Mouse (Mus musculus) myocyte (in vitro differentiated cells): ENCODE data around the gene Bckdhb. TPM values are rescaled to one million over a fixed set of nuclear protein-coding genes. Genes with fewer than 3 reads are reported as not detected.

Source experiments
- H3K27me3 ChIP-seq: one replicate; pipeline ENCODE4 v1.6.1; 2011; ENCODE audit not compliant: control insufficient read depth, insufficient read depth, insufficient read length
- H3K36me3 ChIP-seq: one replicate; pipeline ENCODE4 v1.6.1; 2011; ENCODE audit not compliant: control insufficient read depth, insufficient read depth
- H3K4me2 ChIP-seq: one replicate; pipeline ENCODE4 v1.6.1; 2011; ENCODE audit warnings: low read depth, control low read depth
- H3K4me3 ChIP-seq: one replicate; pipeline ENCODE4 v1.5.1; 2011; ENCODE audit warnings: mild to moderate bottlenecking, control low read depth, moderate library complexity
- H3K79me2 ChIP-seq: one replicate; pipeline ENCODE4 v1.6.1; 2011; ENCODE audit not compliant: control insufficient read depth, insufficient read depth
- H3ac ChIP-seq: one replicate; pipeline ENCODE4 v1.6.1; 2011; ENCODE audit not compliant: control insufficient read depth, insufficient read length
- CEBPB ChIP-seq: IDR thresholded peaks from 2 replicates; pipeline ENCODE4 v1.6.1; 2011; ENCODE audit warnings: mild to moderate bottlenecking, moderate library complexity; ENCODE audit not compliant: poor library complexity, insufficient read depth, severe bottlenecking
- E2F4 ChIP-seq: IDR thresholded peaks from one replicate; pipeline ENCODE4 v1.6.1; 2011; ENCODE audit warnings: mild to moderate bottlenecking, control low read depth, moderate library complexity; ENCODE audit not compliant: insufficient read depth
- MAX ChIP-seq: IDR thresholded peaks from one replicate; pipeline ENCODE4 v1.6.1; 2011; ENCODE audit warnings: low read depth, mild to moderate bottlenecking, control low read depth
- MYOD1 ChIP-seq, 3 experiments: IDR thresholded peaks; one replicate each; pipeline ENCODE4 v1.6.1; 2011; ENCODE audit warnings: control low read depth in 2 of 3, low read depth in 2 of 3, mild to moderate bottlenecking in 2 of 3, moderate library complexity in 1 of 3; ENCODE audit not compliant: insufficient read length in 2 of 3, control insufficient read depth in 1 of 3
- MYOG ChIP-seq, 3 experiments: IDR thresholded peaks; one replicate each; pipeline ENCODE4 v1.6.1; 2011; ENCODE audit warnings: control low read depth in 2 of 3, low read depth in 2 of 3, mild to moderate bottlenecking in 2 of 3; ENCODE audit not compliant: insufficient read length in 2 of 3, control insufficient read depth in 1 of 3, insufficient read depth in 1 of 3
- POLR2A ChIP-seq: IDR thresholded peaks from one replicate; pipeline ENCODE4 v1.6.1; 2011; ENCODE audit warnings: low read depth, mild to moderate bottlenecking, control low read depth, moderate library complexity; ENCODE audit not compliant: insufficient read length
- POLR2AphosphoS2 ChIP-seq: IDR thresholded peaks from one replicate; pipeline ENCODE4 v1.6.1; 2011; ENCODE audit warnings: low read depth, control low read depth; ENCODE audit not compliant: insufficient read length
- REST ChIP-seq: IDR thresholded peaks from one replicate; pipeline ENCODE4 v1.6.1; 2011; ENCODE audit warnings: mild to moderate bottlenecking, control low read depth, moderate library complexity; ENCODE audit not compliant: insufficient read depth, insufficient read length
- SRF ChIP-seq: IDR thresholded peaks from one replicate; pipeline ENCODE4 v1.6.1; 2011; ENCODE audit warnings: low read depth; ENCODE audit not compliant: control insufficient read depth, insufficient read length
- TCF12 ChIP-seq: IDR thresholded peaks from one replicate; pipeline ENCODE4 v1.6.1; 2011; ENCODE audit warnings: mild to moderate bottlenecking, control low read depth; ENCODE audit not compliant: poor library complexity, insufficient read depth, severe bottlenecking
- TCF3 ChIP-seq: IDR thresholded peaks from one replicate; pipeline ENCODE4 v1.6.1; 2011; ENCODE audit warnings: low read depth, control low read depth; ENCODE audit not compliant: insufficient read length
- USF1 ChIP-seq: IDR thresholded peaks from one replicate; pipeline ENCODE4 v1.6.1; 2011; ENCODE audit warnings: low read depth, mild to moderate bottlenecking, control low read depth, moderate library complexity
- polyA plus RNA-seq: library from polyadenylated mRNA; unstranded; fragments of >200 nt; fragmentation: generic; extraction: Trizol; gene quantifications from one replicate; pipeline ENCODE4 v1.2.1, GENCODE M21; 2012; ENCODE audit warnings: missing spikeins

The Bckdhb gene
- polyA plus RNA-seq, 1 experiment, result 4.3 TPM

GRCm38 (mm10) chr9:83940016-83940415, 15.1 kb downstream of the Bckdhb start:
- Histone ChIP-seq H3ac (no peak overlapping the region), H3K4me3 (no peak overlapping the region), H3K36me3 (no peaks in the 10 kb centered on the region), H3K4me2 (no peak overlapping the region), H3K79me2 (no peaks in the 10 kb centered on the region), H3K27me3 (no peaks in the 10 kb centered on the region)
- TF ChIP-seq MAX, result no peak
- TF ChIP-seq MYOG (IDR thresholded peaks at IDR 0.05; ENCODE audit: control insufficient read depth in 1 of 3, insufficient read depth in 1 of 3, insufficient read length in 2 of 3, low read depth in 2 of 3), result no peak
- no peak for TF ChIP-seq TCF3
- TF ChIP-seq REST, result no peak

- Histone ChIP-seq H3K4me3 (no peak overlapping the region), H3K36me3 (no peaks in the 10 kb centered on the region), H3K27me3 (no peaks in the 10 kb centered on the region), H3K79me2 (no peaks in the 10 kb centered on the region), H3ac (no peak overlapping the region), H3K4me2 (no peak overlapping the region)
- TF ChIP-seq REST, result no peak
- no peak for TF ChIP-seq POLR2A
- TF ChIP-seq MYOD1 (IDR thresholded peaks at IDR 0.05; ENCODE audit: control insufficient read depth in 1 of 3, insufficient read length in 2 of 3, low read depth in 2 of 3), result no peak
- TF ChIP-seq SRF, result no peak
- TF ChIP-seq CEBPB, result no peak
- TF ChIP-seq POLR2AphosphoS2, result no peak
- no peak for TF ChIP-seq TCF12
- no peak for TF ChIP-seq MAX
- no peak for TF ChIP-seq USF1
- no peak for TF ChIP-seq TCF3
Measured at GRCm38 (mm10) chr9:83940537-83941363, 15.8 kb downstream of the Bckdhb start.

GRCm38 (mm10) chr9:83951336-83951735, 26.4 kb downstream of the Bckdhb start:
- Histone ChIP-seq H3K4me3 (no peak overlapping the region), H3ac (no peak overlapping the region), H3K79me2 (no peaks in the 10 kb centered on the region), H3K36me3 (no peaks in the 10 kb centered on the region), H3K27me3 (no peaks in the 10 kb centered on the region), H3K4me2 (no peak overlapping the region)
- TF ChIP-seq POLR2A (no peak), MYOG (IDR thresholded peaks at IDR 0.05; ENCODE audit: control insufficient read depth in 1 of 3, insufficient read depth in 1 of 3, insufficient read length in 2 of 3, low read depth in 2 of 3) (no peak)

- no peak overlapping the region for H3ac ChIP-seq
- no peak for TF ChIP-seq REST
- no peak for TF ChIP-seq E2F4
- no peak for TF ChIP-seq MYOD1 (IDR thresholded peaks at IDR 0.05; ENCODE audit: control insufficient read depth in 1 of 3, insufficient read length in 2 of 3, low read depth in 2 of 3)
- no peak for TF ChIP-seq MAX
- TF ChIP-seq MYOG (IDR thresholded peaks at IDR 0.05; ENCODE audit: control insufficient read depth in 1 of 3, insufficient read depth in 1 of 3, insufficient read length in 2 of 3, low read depth in 2 of 3), result no peak
- TF ChIP-seq POLR2AphosphoS2, result no peak
- TF ChIP-seq POLR2A, result no peak
- no peaks in the 10 kb centered on the region for H3K27me3 ChIP-seq
- H3K79me2 ChIP-seq, result no peaks in the 10 kb centered on the region
- H3K36me3 ChIP-seq, result no peaks in the 10 kb centered on the region
- no peak overlapping the region for H3K4me3 ChIP-seq
- H3K4me2 ChIP-seq, result peak overlapping the region; percentile 34
Measured at GRCm38 (mm10) chr9:83956632-83957314, 31.8 kb downstream of the Bckdhb start.

- no peak overlapping the region for H3K4me2 ChIP-seq
- no peak overlapping the region for H3ac ChIP-seq
- no peak overlapping the region for H3K4me3 ChIP-seq
- no peak for TF ChIP-seq SRF
- TF ChIP-seq POLR2A, result no peak
- TF ChIP-seq TCF12, result no peak
- no peak for TF ChIP-seq CEBPB
- no peak for TF ChIP-seq REST
- TF ChIP-seq POLR2AphosphoS2, result no peak
- no peaks in the 10 kb centered on the region for H3K79me2 ChIP-seq
- H3K27me3 ChIP-seq, result no peaks in the 10 kb centered on the region
- H3K36me3 ChIP-seq, result no peaks in the 10 kb centered on the region
Measured at GRCm38 (mm10) chr9:83962098-83963086, 37.4 kb downstream of the Bckdhb start.
